Mouse (Mus musculus): Measurements from ENCODE around the gene Abcf1. TPM values are rescaled to one million over a fixed set of nuclear protein-coding genes. Genes with fewer than 3 reads are reported as not detected.
"Not testable (repeated sequence)": the region's sequence is repeated elsewhere in the genome, so short reads cannot be mapped to it uniquely, and the experiment has no call there.

Gene Abcf1
- polyA plus RNA-seq, 2 experiments from 2014 or later, result 99.6 to 137 TPM

GRCm38 (mm10) chr17:35978811-35979400 is 9.3 kb upstream of the Abcf1 start:
- peak; percentile 10 for ATAC-seq

GRCm38 (mm10) chr17:35972131-35972530 is 2.6 kb upstream of the Abcf1 start:
- ATAC-seq, result no peak

- ATAC-seq, result no peak
These were observed 1.9 kb downstream of the Abcf1 start for GRCm38 (mm10) chr17:35967621-35968020.

GRCm38 (mm10) chr17:35963279-35963678 is 6.3 kb downstream of the Abcf1 start:
- no peak for ATAC-seq

- ATAC-seq, result no peak
These were observed 10.9 kb downstream of the Abcf1 start for GRCm38 (mm10) chr17:35958533-35959223.

- no peak for ATAC-seq
These were observed 14.9 kb downstream of the Abcf1 start for GRCm38 (mm10) chr17:35954665-35955064.

GRCm38 (mm10) chr17:35952559-35952958 is 17.0 kb downstream of the Abcf1 start:
- not testable (repeated sequence) for ATAC-seq

GRCm38 (mm10) chr17:35950946-35951345 is 18.6 kb downstream of the Abcf1 start:
- ATAC-seq, result not testable (repeated sequence)

GRCm38 (mm10) chr17:35939941-35940340 is 29.6 kb downstream of the Abcf1 start:
- no peak for ATAC-seq

- ATAC-seq, result no peak
These were observed 30.5 kb downstream of the Abcf1 start for GRCm38 (mm10) chr17:35939108-35939507.

GRCm38 (mm10) chr17:35937700-35938348 is 31.7 kb downstream of the Abcf1 start:
- ATAC-seq, result peak; percentile 59

- not testable (repeated sequence) for ATAC-seq
These were observed 33.8 kb downstream of the Abcf1 start for GRCm38 (mm10) chr17:35935763-35936162.

GRCm38 (mm10) chr17:35932608-35933007 is 37.0 kb downstream of the Abcf1 start:
- ATAC-seq, result no peak

- no peak for ATAC-seq
These were observed 38.9 kb downstream of the Abcf1 start for GRCm38 (mm10) chr17:35930627-35931026.

- ATAC-seq, result no peak
These were observed 40.0 kb downstream of the Abcf1 start for GRCm38 (mm10) chr17:35929534-35929933.

GRCm38 (mm10) chr17:35927471-35927870 is 42.1 kb downstream of the Abcf1 start:
- no peak for ATAC-seq

- no peak for ATAC-seq
These were observed 46.3 kb downstream of the Abcf1 start for GRCm38 (mm10) chr17:35923281-35923680.

- no peak for ATAC-seq
These were observed 47.0 kb downstream of the Abcf1 start for GRCm38 (mm10) chr17:35922566-35922965.

GRCm38 (mm10) chr17:35921710-35922109 is 47.9 kb downstream of the Abcf1 start:
- no peak for ATAC-seq

GRCm38 (mm10) chr17:35920862-35921562 is 48.5 kb downstream of the Abcf1 start:
- ATAC-seq, result no peak

- ATAC-seq, result no peak
These were observed 49.2 kb downstream of the Abcf1 start for GRCm38 (mm10) chr17:35920384-35920783.

- no peak for ATAC-seq
These were observed 49.7 kb downstream of the Abcf1 start for GRCm38 (mm10) chr17:35919864-35920301.

GRCm38 (mm10) chr17:35919060-35919715 is 50.4 kb downstream of the Abcf1 start:
- peak; percentile 47 for ATAC-seq
